Mouse (Mus musculus) frontal cortex, postnatal 10 days (tissue): ENCODE results near the gene Krtap5-2.
"Not testable (repeated sequence)": the region's sequence is repeated elsewhere in the genome, so short reads cannot be mapped to it uniquely, and the experiment has no call there.

ENCODE experiments used
- DNase-seq, 2 experiments: peaks; one replicate each; pipeline ENCODE4 v3.0.0; 2022; ENCODE audit warnings: low spot score in 2 of 2, mixed read lengths in 1 of 2

The Krtap5-2 gene

DNA sequence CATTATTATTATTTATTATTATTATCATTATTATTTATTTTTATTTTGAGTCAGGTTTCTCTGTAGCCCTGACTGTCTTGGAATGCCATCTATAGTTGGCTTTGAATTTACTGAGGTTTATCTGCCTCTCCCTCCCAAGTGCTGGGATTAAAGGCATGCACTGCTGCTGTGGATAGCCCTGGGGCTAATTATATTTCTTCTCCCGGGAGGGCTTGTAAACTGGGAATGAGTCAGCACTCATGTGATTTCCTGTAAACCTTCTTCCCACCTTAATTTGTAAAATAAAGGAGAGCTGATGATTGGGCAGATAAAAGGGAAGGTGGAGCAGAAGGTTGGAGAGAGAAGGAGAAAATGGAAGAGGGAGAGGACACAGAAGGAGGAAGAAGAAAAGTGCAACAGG, 35.1 kb downstream of the Krtap5-2 start:
- DNase-seq = no peak

DNA sequence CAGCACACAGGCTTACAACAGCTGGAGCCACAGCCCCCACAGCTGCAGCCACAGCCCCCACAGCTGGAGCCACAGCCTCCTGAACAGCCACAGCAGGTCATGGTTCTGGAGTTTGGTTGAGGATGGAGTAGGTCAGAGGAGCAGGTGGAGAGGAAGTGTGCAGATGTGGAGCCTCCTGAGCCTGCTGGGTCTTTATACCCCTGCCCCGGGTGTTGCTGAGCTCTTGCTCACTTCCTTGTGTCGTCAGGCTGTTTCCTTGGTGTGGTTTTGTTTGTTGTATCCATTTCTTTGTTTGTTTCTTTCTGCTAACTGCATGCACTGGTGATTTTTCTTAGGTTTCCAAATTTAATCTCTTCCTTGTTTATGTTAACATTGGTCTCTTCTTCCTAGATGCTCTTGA, 39.9 kb downstream of the Krtap5-2 start, which contains the start of gene Gm39115:
TSS of gene Gm39115 (minus strand) at position 101 of the 400 bp plus-strand sequence.
- not testable (repeated sequence) for DNase-seq

DNA sequence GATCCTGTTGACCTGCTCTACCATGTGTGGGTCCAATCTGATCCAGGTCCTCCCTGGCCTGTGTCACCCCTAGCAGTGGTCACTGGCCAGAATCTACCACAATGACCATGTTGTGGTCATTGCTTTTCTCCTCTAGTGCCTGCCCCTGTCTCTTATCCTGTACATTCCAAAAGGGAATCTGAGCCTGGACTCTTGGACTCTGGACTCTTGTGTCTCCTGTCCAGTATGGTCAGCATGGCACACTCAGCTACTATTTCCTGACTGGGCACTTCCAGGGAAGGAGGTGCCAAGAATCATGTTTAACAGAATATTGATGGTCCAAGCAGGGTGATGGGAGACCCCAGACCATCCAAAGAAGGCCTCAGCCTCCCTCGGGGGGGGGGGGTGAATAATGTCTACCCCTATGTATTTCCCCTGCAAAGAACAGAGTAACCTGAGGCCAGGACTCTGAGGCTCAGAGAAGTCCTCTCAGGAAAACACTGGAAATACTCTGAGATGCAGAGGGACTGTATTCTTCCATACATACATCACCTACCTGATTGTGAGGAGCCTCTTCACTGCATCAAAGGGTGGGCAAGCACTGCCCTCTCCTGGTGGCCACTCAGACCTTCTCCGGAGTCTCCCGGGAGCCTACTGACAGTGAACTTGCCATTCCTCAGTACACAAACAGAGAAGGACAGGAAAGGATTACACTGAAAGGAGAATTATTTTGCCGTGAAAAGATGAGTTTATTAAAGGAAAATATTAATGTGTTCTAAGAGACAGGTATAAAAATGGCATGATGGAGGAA, 41.4 kb downstream of the Krtap5-2 start:
- DNase-seq = no peak

DNA sequence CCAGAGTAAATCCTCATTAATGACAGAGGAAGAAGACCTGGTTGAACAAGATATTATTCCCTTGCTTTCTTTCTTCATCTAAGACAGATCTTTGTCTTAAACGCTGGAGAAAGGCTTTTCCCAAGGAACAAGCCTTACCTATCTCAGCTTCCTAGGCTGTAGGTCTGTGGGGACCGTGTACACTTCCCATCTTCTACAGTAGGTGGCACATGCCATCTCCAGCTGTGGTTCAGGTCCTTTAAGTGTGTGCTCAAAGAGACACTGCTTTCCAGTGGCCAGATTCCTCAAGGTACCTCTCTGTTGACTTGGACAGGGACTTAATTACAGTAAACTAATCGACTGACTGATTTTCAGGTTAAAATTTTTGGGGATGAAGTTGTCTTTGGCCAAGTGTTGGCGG, 47.0 kb downstream of the Krtap5-2 start:
- no peak for DNase-seq
